Mouse (Mus musculus) urinary bladder, postnatal 36 days (tissue): ENCODE measurements around the gene Myadm.
"Not testable (repeated sequence)": the region's sequence is repeated elsewhere in the genome, so short reads cannot be mapped to it uniquely, and the experiment has no call there.

Experiments
- DNase-seq, 2 experiments: peaks; one replicate each; pipeline ENCODE4 v3.0.0; 2022; ENCODE audit warnings: low spot score in 2 of 2, mixed read lengths in 1 of 2

Gene Myadm

GRCm38 (mm10) chr7:3290257-3291033 lies 1.6 kb downstream of the Myadm start:
- DNase-seq, result peak; percentile 91 to 96

GRCm38 (mm10) chr7:3291197-3291596 lies 2.3 kb downstream of the Myadm start:
- DNase-seq, result no peak

GRCm38 (mm10) chr7:3291764-3292163 lies 2.9 kb downstream of the Myadm start:
- no peak for DNase-seq

- DNase-seq, result not testable (repeated sequence)
Observed at GRCm38 (mm10) chr7:3292271-3292670, 3.4 kb downstream of the Myadm start.

- DNase-seq, result peak; percentile 92 to 95
Observed at GRCm38 (mm10) chr7:3292791-3293190, 3.9 kb downstream of the Myadm start.

GRCm38 (mm10) chr7:3294794-3295193 lies 5.9 kb downstream of the Myadm start:
- DNase-seq, result no peak

- DNase-seq, result no peak
Observed at GRCm38 (mm10) chr7:3295321-3296110, 6.6 kb downstream of the Myadm start.

GRCm38 (mm10) chr7:3296711-3297110 lies 7.8 kb downstream of the Myadm start:
- no peak for DNase-seq

- no peak for DNase-seq
Observed at GRCm38 (mm10) chr7:3299941-3300617, 11.2 kb downstream of the Myadm start.

- DNase-seq, result no peak
Observed at GRCm38 (mm10) chr7:3300891-3301627, 12.2 kb downstream of the Myadm start.

GRCm38 (mm10) chr7:3301628-3302555 lies 13.0 kb downstream of the Myadm start:
- no peak for DNase-seq

- no peak for DNase-seq
Observed at GRCm38 (mm10) chr7:3302556-3303275, 13.8 kb downstream of the Myadm start.

- DNase-seq, result no peak
Observed at GRCm38 (mm10) chr7:3303276-3303781, 14.4 kb downstream of the Myadm start.

GRCm38 (mm10) chr7:3303789-3304188 lies 14.9 kb downstream of the Myadm start:
- no peak for DNase-seq

- no peak for DNase-seq
Observed at GRCm38 (mm10) chr7:3304298-3304697, 15.4 kb downstream of the Myadm start.

GRCm38 (mm10) chr7:3306400-3306799 lies 17.5 kb downstream of the Myadm start:
- no peak for DNase-seq

- DNase-seq, result no peak
Observed at GRCm38 (mm10) chr7:3308646-3309045, 19.8 kb downstream of the Myadm start.

- DNase-seq, result no peak
Observed at GRCm38 (mm10) chr7:3310233-3310632, 21.4 kb downstream of the Myadm start.

- DNase-seq, result no peak
Observed at GRCm38 (mm10) chr7:3313571-3313970, 24.7 kb downstream of the Myadm start.

- DNase-seq, result no peak
Observed at GRCm38 (mm10) chr7:3314121-3314520, 25.2 kb downstream of the Myadm start.
